Mouse (Mus musculus): ENCODE measurements around the gene Itpr1.

Itpr1 gene

GRCm38 (mm10) chr6:108244571-108244970 lies 31.7 kb downstream of the Itpr1 start:
- no peak for DNase-seq

DNA sequence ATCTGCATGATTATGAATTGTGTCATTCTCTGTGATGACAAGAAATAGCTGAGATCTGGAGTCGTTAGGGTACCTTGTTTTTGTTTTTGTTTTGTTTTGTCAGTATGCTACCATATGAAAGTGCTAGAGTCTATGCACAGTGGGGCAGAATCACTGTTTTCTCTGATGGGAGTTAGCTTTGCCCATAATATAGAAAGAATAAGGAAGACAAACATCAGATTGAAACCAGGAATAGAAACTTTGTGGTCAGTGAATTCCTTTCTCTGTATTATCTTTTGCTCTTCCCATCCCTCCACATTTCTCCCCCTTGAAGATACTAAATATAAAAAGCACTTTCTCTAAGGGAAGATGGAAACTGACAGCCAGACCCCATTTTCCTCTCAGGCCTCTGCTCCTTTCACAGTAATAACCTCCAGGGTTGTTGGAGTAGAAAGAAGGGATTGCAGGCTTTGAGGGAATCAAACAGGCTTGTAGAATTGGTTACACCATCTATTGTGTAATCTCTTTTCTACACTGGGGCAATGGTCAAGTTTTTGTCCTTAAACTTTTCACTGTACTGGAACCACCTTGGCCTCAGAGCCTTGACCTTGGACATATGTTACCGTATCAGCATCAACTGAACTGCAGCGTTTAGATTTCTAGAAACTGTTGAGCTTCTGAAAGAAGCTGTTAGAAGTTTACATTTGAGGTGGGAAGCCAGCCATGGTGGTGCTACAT lies 33.6 kb downstream of the Itpr1 start:
- DNase-seq: no peak

DNA sequence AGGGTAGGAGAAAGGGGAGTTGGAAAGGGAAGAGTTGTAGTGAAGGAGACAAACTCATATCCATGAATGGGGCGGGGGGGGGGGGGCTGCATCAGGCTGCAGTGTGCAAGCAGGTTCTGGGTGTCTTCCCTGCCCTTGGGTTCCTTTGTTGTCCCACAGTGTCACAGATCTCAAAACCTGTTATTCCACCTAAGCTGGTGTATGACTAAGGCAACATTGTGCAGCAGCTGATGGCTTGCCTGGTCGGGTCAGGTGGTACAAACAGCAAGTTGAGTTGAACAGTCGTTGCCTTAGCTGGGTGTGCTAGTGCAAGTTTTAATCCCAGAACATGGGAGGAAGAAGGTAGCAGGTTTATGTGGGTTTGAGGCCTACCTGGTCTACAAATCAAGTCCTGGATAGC lies 34.3 kb downstream of the Itpr1 start:
- DNase-seq: no peak

DNA sequence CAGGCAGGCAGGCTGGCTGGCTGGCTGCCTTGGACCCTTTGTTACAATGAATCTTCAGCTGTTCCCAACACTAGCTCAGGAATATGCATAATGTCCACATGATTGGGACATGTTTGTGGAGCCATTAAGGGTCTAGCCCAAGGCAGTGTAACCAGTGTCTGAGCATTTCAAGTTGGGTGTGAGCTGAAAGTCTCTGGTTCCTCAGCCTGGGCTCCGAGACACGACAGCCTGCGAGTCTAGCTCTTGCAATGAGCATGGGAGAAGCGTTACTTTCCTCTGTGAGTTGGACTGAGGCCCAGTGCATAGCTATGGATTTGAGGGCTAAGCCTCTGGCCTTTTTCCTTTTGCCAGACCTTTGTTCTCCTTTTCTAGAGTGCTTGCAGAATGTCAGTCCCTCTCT lies 35.6 kb downstream of the Itpr1 start:
- DNase-seq: no peak

GRCm38 (mm10) chr6:108249031-108249917 lies 36.4 kb downstream of the Itpr1 start:
- DNase-seq: no peak

DNA sequence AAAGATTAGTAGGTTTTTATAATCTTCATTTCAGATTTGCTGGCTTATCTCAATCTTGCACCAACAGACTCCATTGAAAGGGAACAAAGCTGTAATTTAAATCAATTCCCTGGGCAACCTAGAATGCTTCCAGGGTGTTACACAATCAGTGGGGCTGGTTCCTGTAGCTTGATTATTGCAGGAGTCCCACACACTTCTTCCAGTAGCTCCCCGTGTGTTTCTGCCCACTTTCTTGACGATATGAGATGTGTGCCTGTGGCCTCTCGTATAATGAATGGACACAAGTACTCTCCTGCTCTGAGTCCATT lies 37.0 kb downstream of the Itpr1 start:
- no peak for DNase-seq

DNA sequence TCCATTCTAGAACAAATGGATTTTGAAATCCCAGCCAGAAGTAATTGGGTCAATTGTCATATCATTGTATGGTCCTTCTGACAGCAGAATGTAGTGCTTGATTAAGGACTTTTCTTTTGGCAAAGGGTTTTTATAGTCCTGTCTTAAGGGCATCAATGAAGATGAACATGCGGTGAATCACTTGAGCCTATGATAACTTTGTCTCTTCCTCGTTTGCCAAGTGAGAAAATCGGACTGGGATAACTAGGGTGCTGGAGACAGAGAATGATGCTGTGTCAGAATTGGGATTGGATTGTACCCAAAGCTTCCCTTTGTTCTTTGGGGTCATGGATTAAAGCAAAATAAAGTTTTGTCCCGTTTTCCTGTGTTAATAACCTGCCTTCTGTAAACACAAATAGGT lies 37.5 kb downstream of the Itpr1 start:
- DNase-seq: no peak

DNA sequence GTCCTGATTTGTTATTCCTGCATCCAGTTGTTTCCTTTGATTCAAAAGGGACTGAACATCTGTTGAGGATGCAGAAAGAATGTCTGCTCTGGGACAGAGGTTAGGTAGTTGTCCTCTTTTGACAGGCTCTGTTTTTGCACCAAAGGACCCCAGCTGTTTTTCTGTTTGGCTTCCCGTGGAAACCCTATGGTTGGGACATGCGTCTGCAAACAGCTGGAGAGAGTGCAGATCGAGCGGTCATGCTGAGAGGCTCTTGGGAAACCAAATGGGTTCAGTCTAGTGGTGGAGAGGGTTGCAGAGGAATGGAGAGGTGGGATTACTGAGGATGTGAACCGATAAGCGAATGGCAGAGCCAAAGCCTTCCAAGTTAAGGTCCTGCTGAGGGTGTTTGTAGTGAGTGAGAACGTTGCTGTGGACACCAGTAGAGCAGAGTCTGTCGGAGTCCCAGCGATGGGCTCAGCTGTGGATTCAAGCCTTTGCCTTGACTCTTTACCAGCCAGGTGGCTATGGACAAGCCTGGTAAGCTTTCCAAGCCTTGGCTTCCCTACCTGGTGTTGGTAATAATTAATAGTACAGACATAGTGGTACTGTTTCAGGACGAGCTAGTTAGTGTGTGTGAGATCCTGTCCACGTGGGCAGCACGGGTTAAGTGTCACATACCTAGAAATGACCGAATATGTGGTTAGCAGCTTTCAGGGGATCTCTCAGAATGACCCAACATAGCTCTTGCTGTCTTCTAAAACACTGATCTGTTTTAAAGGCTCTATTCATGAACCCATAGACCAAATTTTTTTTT lies 39.9 kb downstream of the Itpr1 start:
- no peak for DNase-seq

DNA sequence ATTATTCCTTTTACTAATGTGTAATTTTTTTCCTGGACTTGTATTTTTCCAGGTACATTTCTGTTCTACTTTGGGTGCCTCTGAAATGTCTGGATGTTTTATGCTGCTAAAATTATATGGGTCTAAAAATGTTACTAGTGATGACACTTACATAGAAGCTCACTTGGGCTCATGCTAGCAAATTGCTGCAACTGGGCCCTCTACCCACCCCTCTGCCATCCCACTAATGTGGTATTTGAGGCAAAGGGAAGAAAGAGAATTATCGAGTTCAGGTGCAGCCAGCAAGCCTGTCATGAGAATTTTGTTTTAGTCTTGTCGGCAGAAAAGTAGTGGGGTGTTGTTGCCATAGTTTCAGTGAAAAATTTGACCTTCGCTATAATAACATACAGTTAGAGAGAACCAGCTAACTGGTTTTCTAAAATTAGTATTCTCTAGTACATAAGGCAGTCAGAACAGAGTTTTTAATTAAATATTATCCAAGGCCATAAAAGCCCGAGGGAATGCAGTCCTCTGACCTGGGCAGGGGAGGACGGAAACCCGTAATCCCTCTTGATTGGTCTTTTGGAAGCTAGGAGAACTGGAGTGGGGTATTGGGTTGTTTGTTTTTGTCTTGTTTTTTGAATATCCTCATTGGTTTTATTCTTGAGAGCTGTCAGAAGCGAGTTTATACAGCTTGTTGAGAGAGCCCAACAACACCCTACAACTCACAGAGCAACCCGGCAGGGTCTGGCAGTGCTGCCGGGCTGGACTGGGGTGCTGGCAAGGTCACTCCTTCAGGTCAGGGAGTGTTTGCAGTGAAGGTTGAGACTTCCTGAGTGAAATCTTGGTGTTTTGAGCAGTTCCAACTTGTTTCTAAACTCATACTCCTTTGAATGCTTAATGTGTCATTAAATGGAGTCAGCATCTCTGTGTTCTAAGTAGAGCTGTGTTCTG lies 41.5 kb downstream of the Itpr1 start:
- DNase-seq: no peak

GRCm38 (mm10) chr6:108255880-108256279 lies 43.0 kb downstream of the Itpr1 start:
- no peak for DNase-seq

- DNase-seq: no peak
These were observed 44.3 kb downstream of the Itpr1 start for GRCm38 (mm10) chr6:108257225-108257624.

DNA sequence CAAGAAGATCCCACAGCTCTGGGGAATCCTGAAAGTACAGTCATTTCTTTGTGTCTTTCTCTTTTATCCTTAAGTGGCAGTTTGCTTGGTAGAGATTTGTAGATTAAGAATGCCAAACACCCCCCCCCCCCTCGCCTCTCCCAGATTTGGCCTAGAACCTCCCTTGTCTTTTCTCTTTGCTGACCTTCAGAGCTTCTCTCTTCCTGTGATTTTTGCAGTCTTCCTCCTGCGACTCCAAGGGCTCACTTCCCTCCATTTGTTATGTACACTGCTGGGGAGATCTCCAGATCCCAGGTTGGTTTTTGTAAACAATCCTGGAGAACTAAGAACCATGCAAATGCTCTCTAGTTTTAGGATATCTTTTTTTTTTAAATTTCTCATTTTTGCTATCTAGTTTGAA lies 45.7 kb downstream of the Itpr1 start:
- no peak for DNase-seq

DNA sequence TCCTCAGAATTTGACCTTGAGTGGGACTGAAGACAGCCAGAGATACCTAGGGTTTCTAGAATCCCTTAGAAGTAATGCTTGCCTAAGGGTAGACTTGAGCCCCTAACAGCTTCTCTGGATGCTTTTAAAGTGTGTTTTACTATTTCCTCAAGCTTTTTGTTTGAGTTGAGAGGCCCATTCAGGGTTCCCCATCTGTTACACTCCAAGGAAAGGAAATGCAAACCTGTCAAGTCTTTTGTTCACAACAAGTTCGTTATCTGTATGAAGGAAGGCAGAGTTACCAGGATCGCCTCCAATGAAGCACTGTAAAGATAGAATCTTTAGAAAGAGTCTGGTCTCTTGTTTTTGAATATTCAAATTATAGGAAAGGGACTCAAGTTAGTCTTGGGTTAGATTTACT lies 46.8 kb downstream of the Itpr1 start:
- DNase-seq: no peak

DNA sequence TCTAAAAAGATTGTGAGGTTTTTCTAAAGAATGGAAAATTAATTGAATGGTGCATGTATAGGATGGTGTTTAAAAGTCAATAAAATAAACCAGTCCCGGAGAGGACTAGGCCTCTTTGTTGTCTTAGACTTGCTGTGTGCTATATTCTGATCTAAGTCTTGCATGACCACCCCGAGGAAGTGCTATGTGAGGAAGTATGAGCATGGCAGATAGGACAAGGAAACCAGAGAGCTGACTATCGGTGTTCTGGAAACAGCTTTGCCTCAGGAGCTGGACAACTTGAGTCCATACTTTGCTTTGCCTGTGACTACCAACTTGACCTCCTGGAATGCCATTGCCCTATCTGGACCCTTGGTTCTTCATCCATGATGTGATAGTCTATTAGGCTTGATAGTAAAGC lies 48.6 kb downstream of the Itpr1 start:
- no peak for DNase-seq

- DNase-seq: no peak
These were observed 51.3 kb downstream of the Itpr1 start for GRCm38 (mm10) chr6:108264164-108264563.

- no peak for DNase-seq
These were observed 60.6 kb downstream of the Itpr1 start for GRCm38 (mm10) chr6:108273451-108273850.

DNA sequence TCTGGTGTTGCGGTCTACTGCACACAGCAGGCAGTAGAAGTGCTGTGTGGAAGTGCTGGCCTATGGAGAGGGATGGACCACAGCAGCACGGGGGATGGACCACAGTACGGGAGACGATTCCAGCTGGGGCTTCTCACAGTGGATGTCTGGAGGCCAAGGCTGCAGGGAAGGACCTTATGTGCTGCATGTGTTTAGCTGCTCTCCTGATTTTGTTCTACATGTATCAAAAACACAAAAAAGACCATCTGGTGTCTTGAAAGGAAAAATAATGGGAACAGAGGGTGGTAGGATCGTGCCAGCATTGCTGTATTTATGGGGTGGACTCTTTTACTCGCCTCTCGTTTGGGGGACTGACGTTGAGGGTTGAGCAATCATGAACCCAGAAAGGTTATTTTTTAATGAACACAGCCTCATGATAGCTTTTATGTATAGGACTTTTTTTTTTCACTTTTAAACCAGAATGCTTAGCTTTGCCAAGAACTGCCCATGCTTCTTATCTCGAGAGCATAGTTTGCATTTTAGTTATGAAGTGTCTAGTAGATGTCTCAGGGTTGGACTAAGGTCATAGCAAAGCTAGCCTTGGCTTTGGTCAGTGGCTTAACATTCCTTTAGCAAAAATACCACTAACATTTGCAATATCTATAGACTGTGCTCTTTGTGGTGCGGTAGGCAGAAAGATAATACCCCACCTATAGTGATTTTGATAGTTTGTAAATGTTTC lies 61.6 kb downstream of the Itpr1 start:
- no peak for DNase-seq

- peak; percentile 52 for DNase-seq
These were observed 64.1 kb downstream of the Itpr1 start for GRCm38 (mm10) chr6:108276880-108277507.

DNA sequence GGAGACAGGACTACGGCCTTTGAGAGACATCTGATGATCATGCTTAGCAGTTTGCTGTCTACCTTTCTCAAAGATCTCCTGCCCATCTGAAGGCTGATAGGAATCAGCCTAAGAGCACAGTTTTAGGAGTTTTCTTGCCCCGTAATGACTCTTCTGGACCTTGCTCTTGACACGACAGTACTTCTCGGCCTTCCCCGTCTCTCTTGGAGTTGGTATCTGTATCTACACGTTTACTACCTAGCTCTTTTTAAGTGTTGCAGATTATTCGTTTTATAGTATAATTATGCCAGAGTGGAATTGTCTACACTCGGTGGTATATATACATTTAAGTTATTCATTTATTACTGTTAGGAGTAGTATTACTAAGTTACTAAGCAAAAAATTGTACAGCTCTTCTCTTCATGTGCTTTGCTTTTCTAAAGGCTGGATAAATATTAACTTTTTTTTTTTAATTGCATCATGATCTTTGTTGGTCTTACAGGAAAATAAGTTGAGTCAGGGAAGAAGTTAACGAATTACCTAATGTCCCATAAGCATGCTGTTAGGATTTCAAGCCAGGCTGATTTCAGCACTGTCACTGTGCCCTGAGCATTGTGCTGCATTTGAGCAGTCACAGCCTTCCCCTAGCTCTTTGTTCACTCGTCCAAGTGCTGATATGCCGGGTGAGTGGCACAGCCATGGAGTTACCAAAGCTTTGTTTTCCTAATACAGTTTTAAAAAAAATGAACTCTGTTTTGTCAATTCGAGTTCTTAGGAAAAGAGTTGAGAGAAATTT lies 64.9 kb downstream of the Itpr1 start:
- DNase-seq: no peak

GRCm38 (mm10) chr6:108278826-108279630 lies 66.1 kb downstream of the Itpr1 start:
- DNase-seq: no peak
